Mouse (Mus musculus) mesoderm, embryonic 11.5 days (tissue): ENCODE results near the gene Degs2.

Experiments used
- DNase-seq: peaks from one replicate; pipeline ENCODE4 v3.0.0-alpha.2; 2012; ENCODE audit warnings: low read depth, low spot score

Gene Degs2

DNA sequence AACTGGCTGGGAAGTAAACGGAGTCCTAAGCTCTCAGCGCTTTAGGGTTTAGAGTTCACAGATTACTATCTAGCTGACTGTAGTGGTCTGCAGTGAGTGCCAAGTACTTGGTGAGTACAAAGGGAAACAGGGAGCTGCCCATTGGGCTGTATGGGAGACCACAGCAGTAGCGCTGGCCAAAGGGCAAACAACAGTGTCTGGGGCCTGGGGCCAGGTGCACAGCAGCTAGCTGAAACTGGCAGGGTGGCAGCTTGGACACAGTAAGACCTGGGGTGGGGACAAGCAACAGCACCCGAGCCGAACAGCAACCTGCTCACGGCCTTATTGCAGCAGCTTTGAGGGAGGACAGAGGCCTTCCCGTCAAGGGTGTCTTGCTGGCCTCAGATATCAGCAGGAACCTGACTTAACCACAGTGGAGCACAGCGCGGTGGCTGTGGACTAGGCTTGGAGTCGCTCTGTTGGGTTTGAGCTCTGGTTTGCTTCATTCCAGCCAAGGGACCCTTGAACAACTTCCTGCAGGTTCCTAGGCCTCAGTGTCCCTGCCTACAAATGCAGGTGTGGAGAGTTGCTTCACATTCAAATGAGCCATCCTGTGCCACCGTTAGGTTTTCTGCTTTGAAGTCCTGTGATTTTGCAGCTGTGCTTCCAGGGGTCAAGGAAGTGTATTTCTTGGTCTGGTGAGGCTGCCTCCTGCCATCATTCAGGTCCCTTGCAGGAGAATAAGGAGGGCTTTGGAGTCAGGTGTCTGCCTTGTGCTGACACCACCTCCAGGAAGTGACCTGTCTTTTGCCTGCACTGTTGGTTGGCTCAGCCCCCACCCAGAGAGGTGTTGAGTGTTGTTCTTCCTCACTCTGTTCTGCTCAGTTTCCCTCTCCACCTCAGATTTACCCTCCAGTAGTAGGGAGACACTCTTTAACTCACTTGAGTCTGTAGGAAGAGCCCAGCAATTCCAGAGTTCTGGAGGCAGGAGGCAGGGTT, 48.5 kb downstream of the Degs2 start:
- DNase-seq: no peak

DNA sequence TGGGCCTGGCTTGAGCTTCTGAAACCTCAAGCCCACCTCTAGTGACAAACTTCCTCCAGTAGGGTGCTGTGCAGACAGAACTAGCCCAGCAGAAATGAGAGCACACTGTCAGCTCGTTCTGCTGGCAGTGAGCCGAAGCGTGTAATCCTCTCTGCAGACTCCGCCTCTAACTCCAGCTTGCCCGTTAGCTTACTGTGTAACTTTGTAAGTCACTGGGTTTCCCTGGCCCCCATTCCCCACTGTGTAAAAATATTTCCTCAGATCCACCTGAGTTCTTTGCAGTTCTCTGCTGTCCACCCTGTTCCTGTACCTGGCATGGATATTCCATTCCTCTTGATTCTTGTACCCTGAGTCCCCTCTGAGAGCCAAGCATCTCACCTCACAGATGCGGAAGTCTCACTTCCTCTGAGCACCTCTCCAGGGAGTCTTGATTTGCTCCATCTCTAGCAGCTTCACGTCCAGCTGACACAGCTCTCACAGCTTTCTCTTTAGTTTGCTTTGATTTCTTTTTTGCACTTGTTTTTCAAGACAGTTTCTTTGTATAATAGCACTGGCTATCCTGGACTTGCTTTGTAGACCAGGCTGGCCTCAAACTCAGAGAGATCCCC, 51.0 kb downstream of the Degs2 start:
- DNase-seq: no peak

DNA sequence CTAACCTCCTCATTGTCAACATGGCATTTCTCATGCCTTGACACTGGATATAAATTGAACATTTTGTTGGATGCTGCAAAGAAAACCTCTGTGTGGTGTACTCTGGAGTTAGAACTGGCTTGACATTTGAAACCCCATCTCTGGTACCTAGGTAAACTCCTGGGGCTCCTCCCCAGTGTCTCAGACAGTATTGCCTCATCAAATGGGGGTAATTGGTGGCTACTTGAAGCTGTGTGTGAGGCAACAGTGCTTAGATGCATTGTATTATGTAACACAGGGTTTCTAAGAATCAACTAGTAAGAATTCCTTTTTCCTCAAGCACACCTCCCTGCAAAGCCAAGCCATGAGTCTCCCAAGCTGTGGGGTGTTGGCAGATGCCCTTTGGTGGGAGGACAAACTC, 54.3 kb downstream of the Degs2 start:
- DNase-seq: no peak

DNA sequence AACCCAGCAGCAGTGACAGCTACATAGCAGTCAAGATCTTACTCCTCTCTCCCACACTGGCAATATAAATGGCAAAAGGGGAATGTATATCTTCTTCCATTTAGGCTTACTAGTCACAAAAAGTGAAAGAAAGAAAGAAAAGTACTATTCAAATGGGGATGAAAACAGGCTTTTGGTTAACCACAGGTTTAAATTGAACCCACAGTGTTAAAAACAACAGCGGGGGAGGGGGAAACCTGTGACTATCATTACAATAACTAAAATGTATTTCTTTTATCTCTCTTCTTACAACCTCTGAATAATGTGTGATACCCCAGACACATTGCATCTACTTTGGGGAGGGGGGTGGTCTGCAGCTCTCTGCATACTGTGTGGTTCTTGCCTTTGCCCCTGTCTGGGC, 55.9 kb downstream of the Degs2 start:
- DNase-seq: no peak

DNA sequence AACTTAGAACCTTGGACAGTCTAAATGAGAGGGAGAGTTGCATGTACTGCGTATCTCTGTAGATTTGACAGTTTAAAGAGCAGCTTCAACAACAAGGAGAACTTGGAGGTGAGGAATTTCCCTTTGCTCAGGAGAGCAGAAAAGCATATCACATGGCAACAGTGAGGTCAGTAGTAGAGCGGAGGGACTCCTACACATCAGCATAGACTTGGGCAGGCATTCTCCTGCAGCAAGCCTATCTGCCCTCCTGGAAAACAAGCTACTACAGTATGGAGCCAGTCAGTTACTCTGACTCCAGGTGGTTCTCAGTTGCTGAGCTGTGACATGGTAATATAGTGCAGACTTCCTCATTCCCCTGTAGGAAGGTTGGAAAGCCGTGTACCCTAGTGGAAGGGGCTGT, 60.1 kb downstream of the Degs2 start:
- DNase-seq: no peak

DNA sequence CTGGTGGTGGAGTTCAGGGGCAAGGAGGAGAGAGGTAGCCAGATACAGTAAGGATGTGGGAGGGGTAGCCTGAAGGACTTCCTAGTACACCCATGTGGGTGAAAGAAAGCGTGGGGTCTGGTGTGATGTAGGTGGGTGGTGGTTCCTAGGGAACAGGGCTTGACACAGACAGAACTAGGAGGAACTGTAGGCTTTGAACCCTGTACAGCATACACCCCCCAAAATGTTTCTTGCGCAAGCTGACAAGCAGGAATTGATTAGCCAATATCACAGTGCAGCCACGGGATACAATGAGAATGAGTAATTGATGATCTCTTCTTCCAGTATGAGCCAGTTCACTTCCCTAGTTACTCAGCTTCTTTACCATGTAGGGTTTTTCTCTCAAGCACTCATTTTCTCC, 63.0 kb downstream of the Degs2 start:
- no peak for DNase-seq

GRCm38 (mm10) chr12:108637440-108637839, 64.7 kb downstream of the Degs2 start:
- no peak for DNase-seq

DNA sequence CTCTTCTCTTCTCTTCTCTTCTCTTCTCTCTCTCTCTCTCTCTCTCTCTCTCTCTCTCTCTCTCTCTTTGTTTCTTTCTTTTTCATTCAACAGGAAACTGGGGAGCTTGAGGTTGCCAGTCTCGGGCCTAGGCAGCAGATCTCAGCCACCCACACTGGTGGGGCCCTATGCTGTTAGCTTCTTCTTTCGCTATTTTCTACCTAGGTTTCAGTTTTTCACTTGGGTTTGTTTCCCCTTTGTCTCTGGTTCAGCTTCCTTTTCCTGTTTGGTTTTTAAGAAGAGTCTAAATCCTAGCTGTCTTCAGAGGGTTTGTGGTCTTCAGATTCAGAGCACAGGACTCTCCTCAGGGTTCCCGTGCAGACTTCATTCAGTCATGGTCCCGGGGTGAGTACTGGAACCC, 66.6 kb downstream of the Degs2 start:
- no peak for DNase-seq

DNA sequence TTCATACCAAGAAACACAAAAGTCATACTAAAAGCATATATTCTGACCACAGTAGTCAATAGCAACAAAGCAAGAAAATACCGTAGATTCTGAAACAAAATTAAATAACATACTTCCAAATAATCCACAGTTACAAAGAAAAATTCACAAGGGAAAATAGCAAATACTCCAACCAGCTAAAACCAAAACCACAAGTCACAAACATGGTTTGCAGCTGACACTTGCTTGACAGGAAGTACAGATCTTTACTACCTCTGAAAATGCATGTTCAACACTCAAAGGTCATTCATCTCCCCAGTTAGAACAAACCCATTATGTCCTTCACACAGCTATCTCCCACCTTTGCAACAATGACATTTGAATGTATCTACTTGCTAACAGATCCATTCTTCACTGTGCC, 68.1 kb downstream of the Degs2 start:
- DNase-seq: no peak

DNA sequence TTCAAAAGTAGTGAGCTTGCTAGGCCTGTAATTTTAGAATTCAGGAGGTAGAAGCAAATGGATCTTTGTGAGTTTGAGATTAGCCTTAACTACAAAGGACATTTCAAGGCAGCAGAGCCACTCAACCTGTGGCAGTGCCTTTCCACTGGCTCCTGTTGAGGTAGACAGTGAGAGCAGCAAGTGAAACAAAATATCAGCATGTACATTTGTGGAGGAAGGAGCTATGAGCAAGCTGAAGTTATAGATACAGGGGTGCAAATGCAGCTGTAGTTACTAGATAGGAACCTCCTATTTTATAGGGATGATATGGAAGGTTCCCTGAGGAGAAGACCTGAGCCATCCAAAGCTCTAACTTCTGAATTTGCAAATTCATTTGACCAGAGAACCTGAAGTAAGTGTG, 69.6 kb downstream of the Degs2 start:
- no peak for DNase-seq

GRCm38 (mm10) chr12:108630741-108631688, 71.1 kb downstream of the Degs2 start:
- DNase-seq: no peak

GRCm38 (mm10) chr12:108629556-108629955, 72.6 kb downstream of the Degs2 start:
- no peak for DNase-seq
